ENCODE assay signal across 27 mouse cellular contexts in genomic region chr4:125004886-125005285, GRCm38 (mm10). TPM values are rescaled to one million over a fixed set of nuclear protein-coding genes. Genes with fewer than 3 reads are reported as not detected.
DNase-seq lines count a peak whose midpoint lies in the region; TF ChIP-seq lines count a peak whose summit lies in the region.
"Had no signal": no experiment of that assay in that cellular context is flagged by ENCODE, and none has a peak within 500 bp of the region (broad histone marks: within the 10 kb centered on the region; RNA-seq: fewer than 3 reads in every experiment).

No protein-coding gene starts in this region.

- TF ChIP-seq CTCF in thymus, adult 2 months (IDR thresholded peaks at IDR 0.05; ENCODE audit: borderline replicate concordance, control insufficient read depth, extremely low read depth, insufficient read depth, low read length, poor library complexity), result no peak

- 69% methylated on average over 12 of the region's 12 CpGs for WGBS in thymus, adult 2 months

- no peaks in the 10 kb centered on the region for H3K27me3 ChIP-seq in thymus, adult 2 months (ENCODE audit: control insufficient read depth, insufficient read depth, low read length)

- H3K4me1 ChIP-seq in thymus, adult 2 months (replicated peaks; ENCODE audit: control insufficient read depth, insufficient read depth, low read length), result peaks cover 12% of the 10 kb centered on the region
- H3K4me1 ChIP-seq: forebrain, embryonic 12.5 days had no signal

- no peak for TF ChIP-seq POLR2A in thymus, adult 2 months (IDR thresholded peaks at IDR 0.05; ENCODE audit: control insufficient read depth, extremely low read depth, insufficient read depth, low read length, poor library complexity)

- no peak overlapping the region for H3K4me3 ChIP-seq in thymus, adult 2 months (ENCODE audit: control insufficient read depth, insufficient read depth, low read length)
- H3K4me3 ChIP-seq: embryonic facial prominence, embryonic 13.5 days; embryonic facial prominence, embryonic 15.5 days; erythroblast, embryonic 14.5 days; forebrain, embryonic 10.5 days; forebrain, embryonic 12.5 days had no signal

- 0 out of 2 replicates have a peak overlapping the region, but pooled peaks have one; percentile 21 for H3K27ac ChIP-seq in thymus, adult 2 months (ENCODE audit: control insufficient read depth, insufficient read depth, low read length)
- H3K27ac ChIP-seq: embryonic facial prominence, embryonic 13.5 days; embryonic facial prominence, embryonic 15.5 days; forebrain, embryonic 10.5 days; forebrain, embryonic 12.5 days had no signal

- no peaks in the 10 kb centered on the region for H3K36me3 ChIP-seq in thymus, adult 2 months (ENCODE audit: control insufficient read depth, insufficient read depth, low read length)
- H3K36me3 ChIP-seq: embryonic facial prominence, embryonic 15.5 days; forebrain, embryonic 12.5 days; G1E had no signal

- DNase-seq in thymus, adult 2 months, result no peak
- DNase-seq in thymus, adult 18-20 months, result no peak
- peak; percentile 56 for DNase-seq in thymus, postnatal 14 days
- peak; percentile 7 to 36 for DNase-seq in thymus, postnatal 36 days
- DNase-seq in layer of hippocampus, postnatal 36 days, result no peak
- no peak for DNase-seq in right cerebral cortex, postnatal 36 days (ENCODE audit: low spot score in 2 of 2)
- DNase-seq in natural killer cell, adult 2 months (ENCODE audit: low spot score in 2 of 2), result no peak
- DNase-seq: adrenal gland, adult 8-10 months; adrenal gland, postnatal 14 days; adrenal gland, postnatal 36 days; B cell, adult 2 months; cerebellum, adult 11 months; cerebellum, adult 18-20 months; cerebellum, adult 8-10 months; cerebellum, adult 9-11 months; cerebellum, postnatal 14 days; cerebellum, postnatal 36 days; embryo, embryonic 11 days had no signal

RNA-seq across cellular contexts. Expression of gene Gnl2, which starts 11.5 kb away (rescaled TPM):
- 17.9 and 18.3 TPM in 2 replicates for polyA plus RNA-seq in thymus, adult 2 months (2012; rRNA removed)
- total RNA-seq in layer of hippocampus, postnatal 36 days (2021), result 10 to 100 TPM; 59.3 to 62.4 TPM

RNA-seq across cellular contexts. Expression of gene Rspo1, which starts 18.7 kb away (rescaled TPM):
- polyA plus RNA-seq in thymus, adult 2 months (2012; rRNA removed), result 2.2 and 2.3 TPM in 2 replicates
- total RNA-seq in layer of hippocampus, postnatal 36 days (2021), result 1 to 10 TPM; 8.8 to 9.8 TPM
- total RNA-seq: G1E had no signal
- polyA plus RNA-seq: activated CD4-positive, CD25-positive, alpha-beta regulatory T cell, adult 4 months; CD4-positive, CD25-positive, alpha-beta regulatory T cell, adult 4 months; G1E; Patski had no signal

Comparison
In these comparisons a context has a peak if more than half of its experiments do, and no peak if none do; other contexts are left out.
1. DNase-seq: peak in thymus, postnatal 14 days (single experiment) and thymus, postnatal 36 days (2 of 2); none in thymus, adult 2 months (single experiment), thymus, adult 18-20 months (0 of 2), layer of hippocampus, postnatal 36 days (0 of 2), right cerebral cortex, postnatal 36 days (0 of 2) and natural killer cell, adult 2 months (0 of 2).